Mouse (Mus musculus) telencephalon, adult 2 months (tissue): ENCODE data around the gene Iqcc.

Experiments used
- DNase-seq: peaks from one replicate; pipeline ENCODE4 v3.0.0-alpha.2; 2011; ENCODE audit warnings: low read depth, low spot score

The Iqcc gene

GRCm38 (mm10) chr4:129622120-129622802 is 3.4 kb upstream of the Iqcc start:
- no peak for DNase-seq

- DNase-seq, result no peak
These were observed 2.5 kb upstream of the Iqcc start for GRCm38 (mm10) chr4:129621283-129621841.

GRCm38 (mm10) chr4:129620419-129621282 is 1.8 kb upstream of the Iqcc start:
- no peak for DNase-seq

- DNase-seq, result no peak
These were observed 868 bp downstream of the Iqcc start for GRCm38 (mm10) chr4:129618031-129618430.

- DNase-seq, result no peak
These were observed 1.7 kb downstream of the Iqcc start for GRCm38 (mm10) chr4:129617121-129617641.

GRCm38 (mm10) chr4:129616631-129617030 is 2.3 kb downstream of the Iqcc start:
- DNase-seq, result no peak

GRCm38 (mm10) chr4:129615801-129616290 is 3.1 kb downstream of the Iqcc start:
- DNase-seq, result no peak

- DNase-seq, result no peak
These were observed 4.8 kb downstream of the Iqcc start, which contains the start of gene Dcdc2b for GRCm38 (mm10) chr4:129614093-129614492. Dcdc2b (minus strand) TSS chr4:129614257.

- DNase-seq, result no peak
These were observed 8.4 kb downstream of the Iqcc start for GRCm38 (mm10) chr4:129610472-129610871.

GRCm38 (mm10) chr4:129610026-129610425 is 8.9 kb downstream of the Iqcc start:
- no peak for DNase-seq

- DNase-seq, result no peak
These were observed 9.7 kb downstream of the Iqcc start for GRCm38 (mm10) chr4:129609139-129609631.

GRCm38 (mm10) chr4:129608426-129609025 is 10.4 kb downstream of the Iqcc start:
- DNase-seq, result peak; percentile 74

- peak; percentile 79 for DNase-seq
These were observed 18.4 kb downstream of the Iqcc start, which contains the start of the genes Eif3i and Tmem234 for GRCm38 (mm10) chr4:129600233-129601158. Eif3i (minus strand) TSS chr4:129600648. Tmem234 (plus strand) TSS chr4:129600668.

GRCm38 (mm10) chr4:129588865-129589264 is 30.0 kb downstream of the Iqcc start:
- DNase-seq, result no peak

GRCm38 (mm10) chr4:129586943-129587342 is 32.0 kb downstream of the Iqcc start:
- DNase-seq, result no peak

- no peak for DNase-seq
These were observed 33.1 kb downstream of the Iqcc start for GRCm38 (mm10) chr4:129585773-129586172.

GRCm38 (mm10) chr4:129584884-129585608 is 33.9 kb downstream of the Iqcc start:
- no peak for DNase-seq

- DNase-seq, result no peak
These were observed 34.5 kb downstream of the Iqcc start for GRCm38 (mm10) chr4:129584370-129584769.

- no peak for DNase-seq
These were observed 36.6 kb downstream of the Iqcc start for GRCm38 (mm10) chr4:129582251-129582650.
